Mouse (Mus musculus) heart, postnatal 0 days (tissue): ENCODE measurements around the gene Tfeb. TPM values are rescaled to one million over a fixed set of nuclear protein-coding genes. Genes with fewer than 3 reads are reported as not detected.
A peak's percentile ranks its signal among the peaks of the same experiment; 100 is the strongest.

Experiments
- ATAC-seq: fragments of 200-750 bp; cut with Nextera tagmentation; 2 replicates; pipeline ENCODE4 v1.8.0; 2017; ENCODE audit warnings: low read depth, moderate number of reproducible peaks, moderate library complexity; ENCODE audit not compliant: insufficient read depth
- DNase-seq: peaks from one replicate; pipeline ENCODE4 v3.0.0-alpha.2; 2016; ENCODE audit warnings: low spot score
- H3K27ac ChIP-seq: fragments of 300-500 bp; sonication (generic); 2 replicates; pipeline ENCODE4 v1.5.1; 2014; ENCODE audit warnings: low read depth, mild to moderate bottlenecking
- H3K27me3 ChIP-seq: fragments of 300-500 bp; sonication (generic); 2 replicates; pipeline ENCODE4 v1.6.1; 2014; ENCODE audit warnings: low read length, mixed read lengths; ENCODE audit not compliant: control insufficient read depth, insufficient read depth
- H3K36me3 ChIP-seq: fragments of 300-500 bp; sonication (generic); replicated peaks from 2 replicates; pipeline ENCODE4 v1.6.1; 2014; ENCODE audit warnings: low read length, mixed read lengths; ENCODE audit not compliant: control insufficient read depth, insufficient read depth
- H3K4me1 ChIP-seq: fragments of 300-500 bp; sonication (generic); 2 replicates; pipeline ENCODE4 v1.6.1; 2014; ENCODE audit warnings: antibody characterized with exemption; ENCODE audit not compliant: control insufficient read depth, insufficient read depth
- H3K4me2 ChIP-seq: fragments of 300-500 bp; sonication (generic); 2 replicates; pipeline ENCODE4 v1.6.1; 2014; ENCODE audit warnings: low read depth, mild to moderate bottlenecking, low read length, moderate library complexity
- H3K4me3 ChIP-seq: fragments of 300-500 bp; sonication (generic); 2 replicates; pipeline ENCODE4 v1.5.1; 2014; ENCODE audit warnings: low read depth, low read length
- H3K9ac ChIP-seq: fragments of 300-500 bp; sonication (generic); replicated peaks from 2 replicates; pipeline ENCODE4 v1.6.1; 2014; ENCODE audit warnings: low read depth, low read length, mixed read lengths
- H3K9me3 ChIP-seq: fragments of 300-500 bp; sonication (generic); replicated peaks from 2 replicates; pipeline ENCODE4 v1.6.1; 2016; ENCODE audit warnings: low read length; ENCODE audit not compliant: control insufficient read depth
- CTCF ChIP-seq: IDR thresholded peaks from 2 replicates; pipeline ENCODE4 v1.5.1; 2016; ENCODE audit warnings: antibody characterized with exemption, control low read depth, low read depth
- EP300 ChIP-seq: IDR thresholded peaks from 2 replicates; pipeline ENCODE4 v1.6.1; 2016; ENCODE audit warnings: antibody characterized with exemption, low read depth
- WGBS: fragments of 180-500 bp; shearing (Covaris S2); extraction: QIAGEN DNeasy Blood & Tissue Kit; methylation state at CpG from one replicate; pipeline ENCODE4 v1.1.7; 2014; 5-methylcytosine and 5-hydroxymethylcytosine counted together
- polyA plus RNA-seq: library from polyadenylated mRNA; unstranded; fragments of >200 nt; fragmentation: Nextera tagmentation; extraction: Ambion mirVana; gene quantifications from 2 replicates; pipeline ENCODE4 v1.2.1, GENCODE M21; 2015
- total RNA-seq: library from RNA; depleted of rRNA; stranded (reverse); fragments of >200 nt; gene quantifications from 2 replicates; pipeline ENCODE4 v1.2.3, GENCODE M21; 2014; ENCODE audit warnings: low replicate concordance

The Tfeb gene
- total and polyA plus RNA-seq, 2 experiments from 2014 or later, result 27.9 to 42.4 TPM

- H3K9me3 ChIP-seq, result peaks cover 5% of the 10 kb centered on the region; the same call in 1 of the 2 replicates
- H3K4me2 ChIP-seq, result no peak overlapping the region
- 0 out of 2 replicates have a peak, but pooled peaks cover 4% of the 10 kb centered on the region for H3K36me3 ChIP-seq
- H3K27me3 ChIP-seq, result no peaks in the 10 kb centered on the region
- TF ChIP-seq CTCF (no peak), EP300 (no peak)
- 0 out of 2 replicates have a peak overlapping the region, but pooled peaks have one; percentile 39 for H3K27ac ChIP-seq
- WGBS, result 84% methylated on average over 11 of the region's 11 CpGs
- H3K9ac ChIP-seq, result no peak overlapping the region
- H3K4me3 ChIP-seq, result no peak overlapping the region
- DNase-seq, result no peak
- peaks cover 12% of the 10 kb centered on the region; the same call in 1 of the 2 replicates for H3K4me1 ChIP-seq
- no peak for ATAC-seq
These were observed 32.8 kb downstream of the Tfeb start for GRCm38 (mm10) chr17:47769389-47770299.

DNA sequence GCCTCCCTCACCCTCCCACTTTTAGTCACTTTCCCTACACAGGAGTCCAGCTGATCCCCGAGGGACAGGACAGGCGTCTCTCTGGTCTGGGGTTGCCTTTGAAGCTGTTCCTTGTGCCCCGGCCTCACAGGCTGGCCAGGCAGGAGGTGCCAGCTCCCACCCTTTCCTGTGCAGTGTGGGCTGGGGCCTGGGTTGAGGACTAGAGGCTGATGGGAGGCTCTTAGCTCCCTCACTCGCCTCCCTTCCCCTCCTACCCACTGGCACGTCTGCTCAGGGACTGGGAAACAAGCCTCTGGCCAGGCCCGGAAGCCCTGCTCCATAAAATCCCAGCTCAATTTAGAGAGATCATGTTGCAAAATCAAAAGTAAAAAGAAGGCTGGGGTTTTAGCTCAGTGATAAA, 36.8 kb downstream of the Tfeb start:
- no peak overlapping the region for H3K4me2 ChIP-seq
- H3K4me1 ChIP-seq, result peaks cover 5% of the 10 kb centered on the region; the same call in 1 of the 2 replicates
- H3K27me3 ChIP-seq, result no peaks in the 10 kb centered on the region
- H3K9ac ChIP-seq, result no peak overlapping the region
- H3K27ac ChIP-seq, result no peak overlapping the region
- H3K4me3 ChIP-seq, result no peak overlapping the region
- no peaks in the 10 kb centered on the region for H3K36me3 ChIP-seq
- peaks cover 5% of the 10 kb centered on the region; the same call in 1 of the 2 replicates for H3K9me3 ChIP-seq
- no peak for ATAC-seq
- no peak for DNase-seq
- 59% methylated on average over 6 of the region's 6 CpGs for WGBS
- TF ChIP-seq EP300 (no peak), CTCF (no peak)

- H3K4me3 ChIP-seq, result no peak overlapping the region
- H3K4me2 ChIP-seq, result no peak overlapping the region
- peaks cover 2% of the 10 kb centered on the region; the same call in 1 of the 2 replicates for H3K9me3 ChIP-seq
- no peaks in the 10 kb centered on the region for H3K36me3 ChIP-seq
- H3K9ac ChIP-seq, result no peak overlapping the region
- ATAC-seq (no peak), DNase-seq (no peak)
- 26% methylated on average over 2 of the region's 2 CpGs for WGBS
- H3K27ac ChIP-seq, result no peak overlapping the region
- no peaks in the 10 kb centered on the region for H3K4me1 ChIP-seq
- TF ChIP-seq CTCF, result no peak
- no peaks in the 10 kb centered on the region for H3K27me3 ChIP-seq
These were observed 40.3 kb downstream of the Tfeb start for GRCm38 (mm10) chr17:47777141-47777540.

DNA sequence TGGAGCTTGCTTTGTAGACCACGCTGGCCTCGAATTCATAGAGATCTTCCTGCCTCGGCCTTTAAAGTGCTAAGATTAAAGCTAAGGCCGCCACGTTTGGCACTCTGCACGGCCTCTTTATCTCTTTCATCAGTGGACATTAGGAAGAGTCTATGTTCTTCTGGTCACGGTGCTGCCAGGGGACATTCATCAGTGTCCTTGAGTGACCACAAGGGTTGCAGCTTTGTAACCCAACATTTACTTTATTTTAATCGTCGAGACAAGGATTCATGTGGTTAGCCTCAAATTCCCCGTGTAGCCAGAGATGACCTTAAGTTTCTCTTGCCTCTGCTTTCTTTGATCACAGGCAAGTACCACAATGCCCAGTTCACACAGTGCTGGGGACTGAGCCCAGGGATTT, 43.6 kb downstream of the Tfeb start:
- Histone ChIP-seq H3K9ac (no peak overlapping the region), H3K36me3 (no peaks in the 10 kb centered on the region)
- 78% methylated on average over 10 of the region's 10 CpGs for WGBS

GRCm38 (mm10) chr17:47782486-47782885, 45.7 kb downstream of the Tfeb start:
- 84% methylated on average over 3 of the region's 3 CpGs for WGBS
- H3K27me3 ChIP-seq, result no peaks in the 10 kb centered on the region
- DNase-seq (no peak), ATAC-seq (no peak)
- no peak overlapping the region for H3K9ac ChIP-seq
- H3K4me3 ChIP-seq, result no peak overlapping the region
- peaks cover 11% of the 10 kb centered on the region; the same call in 1 of the 2 replicates for H3K36me3 ChIP-seq
- no peaks in the 10 kb centered on the region for H3K9me3 ChIP-seq
- no peaks in the 10 kb centered on the region for H3K4me1 ChIP-seq
- no peak for TF ChIP-seq EP300
- TF ChIP-seq CTCF, result no peak
- H3K4me2 ChIP-seq, result no peak overlapping the region
- H3K27ac ChIP-seq, result no peak overlapping the region

More for the DNA sequence above, 43.6 kb downstream of the Tfeb start:
- ATAC-seq (no peak), DNase-seq (no peak)
- no peaks in the 10 kb centered on the region for H3K9me3 ChIP-seq
- H3K27ac ChIP-seq, result no peak overlapping the region
- H3K4me1 ChIP-seq, result no peaks in the 10 kb centered on the region
- no peak overlapping the region for H3K4me2 ChIP-seq
- H3K4me3 ChIP-seq, result no peak overlapping the region
- no peaks in the 10 kb centered on the region for H3K27me3 ChIP-seq
- TF ChIP-seq EP300 (no peak), CTCF (no peak)
